Mouse (Mus musculus) adrenal gland, adult 18-20 months (tissue): ENCODE results near the gene Cdc6. TPM values are rescaled to one million over a fixed set of nuclear protein-coding genes. Genes with fewer than 3 reads are reported as not detected.
A peak's percentile ranks its signal among the peaks of the same experiment; 100 is the strongest.

Source experiments
- DNase-seq, 2 experiments: peaks; one replicate each; pipeline ENCODE4 v3.0.0; 2021 to 2022; ENCODE audit warnings: low spot score in 2 of 2
- total RNA-seq, 2 experiments: library from RNA; stranded (reverse); gene quantifications; 1 replicate in 1 of 2; 2 replicates in 1 of 2; pipeline ENCODE4 v1.2.3; 2021

The Cdc6 gene
- total RNA-seq, 2 experiments from 2014 or later = 0.32 to 0.43 TPM

DNA sequence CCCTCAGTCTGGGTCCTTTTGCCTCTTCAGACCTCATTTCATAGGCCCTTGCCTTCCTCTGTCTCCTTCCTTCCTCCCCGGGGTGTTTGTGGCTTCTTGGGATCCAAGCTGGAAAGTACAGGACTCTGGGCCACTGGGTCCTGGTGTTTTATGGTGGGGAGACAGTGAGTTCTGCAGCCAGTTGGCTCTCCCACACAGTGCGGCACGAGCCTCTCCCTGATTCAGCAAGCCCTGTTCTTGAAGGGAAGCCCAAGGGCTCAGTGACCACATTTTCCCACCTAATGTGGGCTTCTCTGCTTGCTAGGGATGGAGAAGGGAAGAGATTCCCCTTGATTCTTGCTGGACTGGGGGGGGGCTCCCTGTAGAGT, 34.9 kb downstream of the Cdc6 start:
- peak in 1 of 2 experiments; percentile 37 for DNase-seq

DNA sequence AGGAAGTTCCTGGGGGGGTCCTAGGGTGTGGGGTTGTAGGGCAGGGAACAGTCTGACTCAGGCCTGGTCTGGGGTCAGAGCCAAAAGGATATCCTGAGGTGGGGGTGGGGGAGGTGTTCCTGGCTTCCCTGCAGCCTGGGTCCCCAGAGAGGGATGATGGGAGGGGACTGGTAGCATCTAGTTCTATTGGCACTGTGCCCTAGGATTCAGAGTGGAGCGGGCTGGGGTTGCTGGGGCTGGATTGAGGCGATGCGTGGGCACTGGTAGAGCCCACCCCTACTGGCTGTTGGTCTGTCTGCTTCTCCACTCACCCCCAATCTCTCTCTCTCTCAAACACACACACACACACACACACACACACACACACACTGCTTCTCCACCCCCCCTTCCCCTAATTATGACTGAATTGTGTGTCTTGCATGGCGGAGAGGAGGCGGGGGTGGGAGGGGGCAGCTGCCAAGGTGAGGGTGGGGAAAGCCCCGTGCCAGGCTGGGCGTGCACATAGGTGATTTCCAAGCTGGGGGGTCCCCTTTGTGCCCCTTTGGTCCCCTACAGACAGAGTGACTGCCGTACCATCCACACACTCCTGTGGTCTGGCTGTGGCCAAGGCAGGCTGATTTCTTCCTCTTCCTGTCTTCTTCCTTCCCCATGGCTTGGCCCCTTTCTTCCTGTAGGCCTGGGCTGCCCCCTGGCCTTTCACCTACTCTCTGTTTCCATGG, 35.5 kb downstream of the Cdc6 start:
- peak in 1 of 2 experiments; percentile 32 for DNase-seq

- peak in 1 of 2 experiments; percentile 33 for DNase-seq
Measured at GRCm38 (mm10) chr11:98943741-98944461, 36.3 kb downstream of the Cdc6 start.

DNA sequence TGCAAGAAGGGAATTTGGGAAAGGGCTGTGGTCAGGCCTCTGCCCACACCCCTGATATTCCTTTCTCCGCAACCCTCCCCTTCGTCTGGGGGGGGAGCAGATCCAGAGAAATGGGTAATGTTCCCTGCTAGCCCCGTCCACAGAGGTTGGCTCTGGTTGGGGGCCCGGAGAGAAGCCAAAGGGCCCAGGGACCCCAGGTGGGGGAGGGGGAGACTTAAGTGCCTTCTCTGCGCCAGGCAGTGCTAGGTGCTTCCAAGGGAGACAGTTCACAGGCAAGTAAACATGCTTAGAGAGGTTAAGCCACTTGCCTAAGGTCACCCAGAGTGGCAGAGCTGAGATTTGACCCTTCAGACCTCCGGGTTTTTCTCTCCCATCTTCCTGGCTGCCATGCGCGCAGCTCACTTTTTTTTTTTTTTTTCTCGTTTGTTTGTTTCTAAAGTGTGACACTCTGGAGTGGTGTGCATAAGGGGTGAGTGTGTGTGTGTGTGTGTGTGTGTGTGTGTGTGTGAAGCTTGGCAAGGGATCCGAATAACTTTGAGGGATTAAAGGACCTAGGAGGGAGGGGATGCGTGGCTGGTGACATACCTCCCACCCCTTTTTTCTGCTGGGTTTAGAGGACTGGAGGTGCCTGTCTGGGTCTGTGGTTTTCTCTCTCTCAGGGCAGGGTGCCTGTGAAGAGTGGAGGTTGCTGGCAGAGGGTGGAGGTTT, 37.5 kb downstream of the Cdc6 start:
- DNase-seq = no peak

GRCm38 (mm10) chr11:98945605-98945977, 38.0 kb downstream of the Cdc6 start:
- DNase-seq = peak in 1 of 2 experiments; percentile 69

GRCm38 (mm10) chr11:98947969-98948569, 40.5 kb downstream of the Cdc6 start:
- DNase-seq = no peak

- no peak for DNase-seq
Measured at GRCm38 (mm10) chr11:98949242-98949957, 41.8 kb downstream of the Cdc6 start.

- DNase-seq = no peak
Measured at GRCm38 (mm10) chr11:98949958-98950460, 42.4 kb downstream of the Cdc6 start.

DNA sequence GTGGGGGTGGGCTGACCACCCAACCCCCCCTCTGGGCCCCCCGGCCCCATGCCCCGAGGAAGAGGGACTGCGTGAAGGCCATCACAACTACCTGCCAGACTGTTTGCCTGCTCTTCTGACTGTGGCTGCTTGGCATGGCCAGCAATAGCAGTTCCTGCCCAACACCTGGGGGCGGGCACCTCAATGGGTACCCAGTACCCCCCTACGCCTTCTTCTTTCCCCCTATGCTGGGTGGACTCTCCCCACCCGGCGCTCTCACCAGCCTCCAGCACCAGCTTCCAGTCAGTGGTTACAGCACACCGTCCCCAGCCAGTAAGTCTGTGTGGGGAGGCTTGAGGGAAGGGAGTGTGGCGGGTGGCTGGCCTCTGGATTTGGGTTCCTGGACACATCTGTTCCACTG, 42.9 kb downstream of the Cdc6 start:
- no peak for DNase-seq

- peak in 1 of 2 experiments; percentile 74 for DNase-seq
Measured at GRCm38 (mm10) chr11:98951026-98951906, 43.7 kb downstream of the Cdc6 start.

DNA sequence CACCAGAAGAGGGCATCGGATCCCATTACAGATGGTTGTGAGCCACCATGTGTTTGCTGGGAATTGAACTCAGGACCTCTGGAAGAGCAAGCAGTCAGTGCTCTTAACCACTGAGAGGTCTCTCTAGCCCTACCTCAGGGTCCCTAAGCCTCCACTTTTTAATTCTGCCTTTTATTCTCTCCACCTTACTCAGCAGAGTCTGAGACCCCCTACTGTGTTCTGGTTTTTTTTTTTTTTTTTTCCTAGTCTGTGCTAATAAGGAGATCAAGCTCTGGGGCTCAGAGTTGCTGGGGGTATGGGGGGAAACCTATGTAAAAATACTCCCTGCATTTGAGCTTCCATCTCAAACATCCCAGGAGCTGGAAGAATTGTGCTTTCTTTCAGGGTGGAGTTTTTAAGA, 44.5 kb downstream of the Cdc6 start:
- no peak for DNase-seq

DNA sequence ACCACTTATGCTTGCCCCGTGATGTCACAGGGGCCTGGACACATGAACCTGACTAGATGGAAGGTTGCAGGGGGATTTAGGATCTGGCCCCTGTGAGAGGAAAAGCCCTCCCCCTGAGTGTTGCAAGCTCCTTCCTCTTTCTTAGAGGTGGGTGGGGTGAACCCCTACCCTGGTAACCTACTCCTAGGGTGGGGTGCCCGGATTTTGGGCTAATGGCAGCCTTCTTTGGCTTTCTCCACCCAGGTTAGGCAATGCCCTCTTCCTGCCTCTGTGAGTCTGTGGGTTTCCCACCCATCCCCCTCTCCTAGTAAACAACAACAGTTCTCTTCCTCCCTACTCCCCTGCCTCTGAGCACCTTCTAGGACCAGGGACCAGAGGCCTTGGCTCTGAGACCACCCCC, 45.1 kb downstream of the Cdc6 start:
- DNase-seq = no peak

GRCm38 (mm10) chr11:98953361-98953760, 45.8 kb downstream of the Cdc6 start:
- DNase-seq = no peak

DNA sequence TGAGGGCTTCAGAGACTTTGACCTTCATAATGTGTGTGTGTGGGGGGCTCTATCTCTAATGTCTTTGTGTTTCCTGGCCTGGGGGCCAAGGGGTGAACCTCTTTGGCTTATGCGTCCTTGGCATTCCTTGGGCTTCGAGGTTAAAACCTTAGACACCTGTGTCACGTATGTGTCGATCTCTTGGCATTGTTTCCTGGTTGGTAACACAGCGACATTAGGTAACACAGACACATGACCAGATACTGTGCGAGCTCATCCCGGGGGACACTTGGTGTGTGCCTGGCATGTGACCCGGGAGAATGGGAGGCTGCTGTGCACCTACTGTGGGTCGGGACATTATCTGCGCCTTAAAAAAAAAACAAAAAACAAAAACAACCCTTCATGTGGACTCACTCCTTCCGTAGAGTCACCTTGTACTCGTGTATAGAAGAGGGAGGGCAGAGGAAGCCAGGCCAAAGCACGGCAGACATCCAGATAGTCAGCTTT, 46.3 kb downstream of the Cdc6 start:
- no peak for DNase-seq

DNA sequence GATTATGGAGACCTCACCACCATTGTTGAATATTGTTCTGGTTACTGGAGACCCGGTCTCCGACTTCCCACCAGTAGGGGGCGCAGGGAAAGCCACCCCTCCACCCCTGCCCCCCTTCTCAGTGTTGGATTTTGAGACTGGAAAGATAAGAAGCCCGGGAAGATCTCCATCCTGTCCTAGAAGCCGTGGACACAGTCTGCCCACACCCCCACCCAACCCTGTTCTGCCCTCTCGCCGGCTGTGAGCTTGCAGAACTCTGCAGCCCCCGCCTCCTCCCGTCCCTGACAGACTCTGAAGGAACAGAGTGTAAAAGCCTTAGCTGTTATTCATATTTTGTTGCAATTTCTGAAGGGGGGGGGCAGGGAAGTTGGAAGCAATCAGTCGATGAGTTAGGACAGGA, 46.8 kb downstream of the Cdc6 start:
- DNase-seq = peak; percentile 77 to 79

- no peak for DNase-seq
Measured at GRCm38 (mm10) chr11:98954801-98955706, 47.5 kb downstream of the Cdc6 start.

DNA sequence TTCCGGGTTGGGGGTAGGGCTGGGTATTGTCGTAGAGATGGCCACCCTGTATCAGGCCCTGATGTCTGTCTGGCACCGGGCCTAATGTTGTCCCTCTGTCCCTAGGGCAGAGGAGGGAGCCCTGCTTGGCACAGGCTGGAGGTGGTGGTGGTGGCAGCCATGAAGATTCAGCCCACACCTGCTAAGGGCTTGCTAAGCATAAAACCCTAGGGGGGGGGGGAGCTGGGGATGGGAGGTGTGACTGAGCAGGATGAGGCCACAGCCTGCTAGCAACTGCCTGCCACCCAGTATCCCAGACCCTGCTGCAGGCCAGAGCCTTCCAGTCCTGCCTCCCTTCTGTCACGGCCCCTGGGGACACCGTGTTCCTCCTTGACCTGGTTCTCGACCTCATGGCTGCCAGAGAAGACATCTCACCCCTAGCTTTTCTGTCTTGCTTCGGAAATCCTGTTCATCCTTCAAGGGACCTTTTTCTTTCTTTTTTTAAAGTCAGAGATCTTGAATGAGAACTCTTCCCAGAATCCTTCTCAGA, 48.2 kb downstream of the Cdc6 start:
- no peak for DNase-seq

DNA sequence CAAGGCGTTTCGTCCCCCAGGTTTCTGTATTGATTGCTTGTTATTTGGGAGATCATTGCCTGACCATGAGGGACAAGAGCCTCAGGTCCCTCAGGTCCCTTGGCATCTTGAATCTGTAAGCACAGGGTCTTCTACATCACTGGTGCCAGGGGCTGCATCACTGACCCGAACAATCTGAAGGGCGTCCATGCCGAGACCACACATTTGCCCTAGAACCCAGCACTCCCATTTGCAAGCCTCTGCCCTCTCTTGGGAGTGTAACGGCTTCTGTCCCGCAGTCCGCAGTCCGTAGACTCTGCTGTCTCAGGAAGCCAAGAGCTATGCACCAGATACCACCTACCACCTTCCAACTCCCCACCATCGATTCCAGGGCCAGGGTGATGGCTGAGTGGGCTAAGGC, 48.7 kb downstream of the Cdc6 start:
- no peak for DNase-seq
